Mouse (Mus musculus): ENCODE measurements around the gene Tenm2. TPM values are rescaled to one million over a fixed set of nuclear protein-coding genes. Genes with fewer than 3 reads are reported as not detected.

Tenm2 gene
- polyA plus RNA-seq, 1 experiment: 0.13 TPM

DNA sequence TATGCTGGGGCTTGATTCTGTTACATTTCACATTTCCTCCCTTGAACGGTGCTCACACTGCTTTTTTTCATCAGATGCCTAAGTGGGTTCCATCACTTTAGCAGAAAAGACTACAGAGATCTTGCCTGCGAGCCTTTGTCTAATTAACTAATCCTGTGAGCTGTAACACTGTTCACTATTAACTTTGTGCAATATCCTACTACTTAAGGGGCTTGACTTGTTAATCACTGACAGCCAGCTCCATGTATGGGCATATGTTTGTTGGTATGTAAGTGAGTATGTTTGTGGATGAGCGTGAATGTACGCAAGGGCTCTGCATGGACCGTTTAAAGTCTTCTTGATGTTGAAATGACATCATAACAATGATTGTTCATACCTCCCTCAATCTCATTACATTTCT, 277.7 kb downstream of the Tenm2 start:
- no peak overlapping the region for H3K4me3 ChIP-seq (ENCODE audit: low read depth, low read length)
- TF ChIP-seq POLR2A (IDR thresholded peaks at IDR 0.05; ENCODE audit: low read depth, low read length) (no peak), CTCF (IDR thresholded peaks at IDR 0.05; ENCODE audit: extremely low read depth, insufficient read length, insufficient replicate concordance, low read depth, low read length) (no peak)
- H3K36me3 ChIP-seq (ENCODE audit: control insufficient read depth, insufficient read depth, low read length): no peaks in the 10 kb centered on the region
- 80% methylated on average over 5 of the region's 5 CpGs for WGBS
- no peaks in the 10 kb centered on the region for H3K4me1 ChIP-seq (ENCODE audit: control insufficient read depth, insufficient read depth, insufficient read length, low read length)
- no peak overlapping the region for H3K27ac ChIP-seq (ENCODE audit: insufficient read depth, low read depth, low read length)
- H3K27me3 ChIP-seq (ENCODE audit: control insufficient read depth, insufficient read depth, low read length): no peaks in the 10 kb centered on the region

DNA sequence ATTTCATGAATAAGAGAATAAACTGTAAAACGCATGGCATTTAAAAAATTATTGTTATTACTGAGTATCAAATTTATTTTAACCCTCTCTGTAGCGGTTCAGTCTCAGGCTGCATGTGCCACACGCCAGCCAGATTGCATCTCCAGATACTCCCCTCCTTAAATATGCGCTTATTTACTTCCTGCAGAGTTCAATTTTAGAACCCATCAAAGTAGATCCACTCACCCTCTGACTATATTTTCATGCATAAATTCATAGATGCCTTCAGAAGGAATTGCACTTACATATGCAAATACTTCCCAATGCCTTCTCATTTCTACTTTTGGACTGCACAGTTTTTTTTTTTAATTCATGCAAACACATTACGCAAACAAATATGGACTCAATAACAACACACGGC, 294.3 kb downstream of the Tenm2 start:
- Histone ChIP-seq H3K27me3 (ENCODE audit: control insufficient read depth, insufficient read depth, low read length) (no peaks in the 10 kb centered on the region), H3K4me3 (ENCODE audit: low read depth, low read length) (no peak overlapping the region), H3K4me1 (ENCODE audit: control insufficient read depth, insufficient read depth, insufficient read length, low read length) (no peaks in the 10 kb centered on the region), H3K36me3 (ENCODE audit: control insufficient read depth, insufficient read depth, low read length) (no peaks in the 10 kb centered on the region), H3K27ac (ENCODE audit: insufficient read depth, low read depth, low read length) (no peak overlapping the region)
- TF ChIP-seq CTCF (IDR thresholded peaks at IDR 0.05; ENCODE audit: extremely low read depth, insufficient read length, insufficient replicate concordance, low read depth, low read length): no peak
- no peak for TF ChIP-seq POLR2A (IDR thresholded peaks at IDR 0.05; ENCODE audit: low read depth, low read length)
- 89% methylated on average over 6 of the region's 6 CpGs for WGBS

DNA sequence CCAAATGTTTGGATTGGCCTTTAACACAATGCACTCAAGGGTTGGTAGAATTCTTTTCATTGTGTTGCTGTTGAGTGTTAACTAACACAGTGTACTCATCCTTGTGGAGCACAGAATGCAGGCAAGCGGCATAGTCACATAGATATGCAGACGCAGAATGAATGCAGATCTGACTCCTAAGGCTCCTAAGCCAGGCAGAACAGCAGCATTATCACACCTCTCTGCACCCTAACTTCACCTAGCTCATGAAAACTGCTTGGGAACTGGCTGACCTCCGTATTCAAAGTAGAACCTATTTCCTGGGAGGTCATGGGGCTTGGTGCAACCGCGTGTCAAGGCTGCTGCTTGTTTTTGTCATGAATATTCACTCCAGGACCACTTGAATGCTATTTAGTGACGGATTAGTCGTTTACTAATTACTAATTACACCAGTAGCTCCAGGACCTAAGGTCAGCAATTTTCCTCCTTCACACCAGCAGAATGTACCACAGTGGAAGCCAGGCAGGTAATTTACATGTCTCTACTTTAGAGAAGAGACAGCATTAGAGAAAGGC, 295.1 kb downstream of the Tenm2 start:
- no peaks in the 10 kb centered on the region for H3K4me1 ChIP-seq (ENCODE audit: control insufficient read depth, insufficient read depth, insufficient read length, low read length)
- TF ChIP-seq POLR2A (IDR thresholded peaks at IDR 0.05; ENCODE audit: low read depth, low read length): no peak
- no peak for TF ChIP-seq CTCF (IDR thresholded peaks at IDR 0.05; ENCODE audit: extremely low read depth, insufficient read length, insufficient replicate concordance, low read depth, low read length)
- no peaks in the 10 kb centered on the region for H3K27me3 ChIP-seq (ENCODE audit: control insufficient read depth, insufficient read depth, low read length)
- no peak overlapping the region for H3K27ac ChIP-seq (ENCODE audit: insufficient read depth, low read depth, low read length)
- no peaks in the 10 kb centered on the region for H3K36me3 ChIP-seq (ENCODE audit: control insufficient read depth, insufficient read depth, low read length)
- no peak overlapping the region for H3K4me3 ChIP-seq (ENCODE audit: low read depth, low read length)
- 55% methylated on average over 7 of the region's 7 CpGs for WGBS

DNA sequence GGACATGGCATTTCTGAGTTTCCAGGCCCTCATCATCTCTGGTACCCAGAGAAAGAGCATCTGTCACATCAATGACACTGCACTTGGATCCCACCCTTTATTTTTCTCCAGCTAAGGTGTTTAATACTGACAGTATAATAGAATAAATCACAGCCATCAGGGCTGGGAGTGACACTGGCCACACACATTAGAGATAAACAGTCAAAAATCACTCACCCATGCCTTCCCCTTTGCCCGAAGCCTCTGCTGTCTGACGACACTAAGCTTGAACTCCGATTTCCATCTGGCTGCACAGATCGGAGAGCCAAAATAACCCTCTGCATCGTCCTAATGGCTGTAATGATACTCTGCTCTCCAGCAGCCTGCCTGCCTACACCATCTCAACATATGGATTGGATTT, 305.9 kb downstream of the Tenm2 start:
- TF ChIP-seq POLR2A (IDR thresholded peaks at IDR 0.05; ENCODE audit: low read depth, low read length) (no peak), CTCF (IDR thresholded peaks at IDR 0.05; ENCODE audit: extremely low read depth, insufficient read length, insufficient replicate concordance, low read depth, low read length) (no peak)
- WGBS: 85% methylated on average over 5 of the region's 5 CpGs
- no peak overlapping the region for H3K27ac ChIP-seq (ENCODE audit: insufficient read depth, low read depth, low read length)
- H3K4me1 ChIP-seq (ENCODE audit: control insufficient read depth, insufficient read depth, insufficient read length, low read length): no peaks in the 10 kb centered on the region
- no peak overlapping the region for H3K4me3 ChIP-seq (ENCODE audit: low read depth, low read length)
- no peaks in the 10 kb centered on the region for H3K36me3 ChIP-seq (ENCODE audit: control insufficient read depth, insufficient read depth, low read length)
- H3K27me3 ChIP-seq (ENCODE audit: control insufficient read depth, insufficient read depth, low read length): no peaks in the 10 kb centered on the region

DNA sequence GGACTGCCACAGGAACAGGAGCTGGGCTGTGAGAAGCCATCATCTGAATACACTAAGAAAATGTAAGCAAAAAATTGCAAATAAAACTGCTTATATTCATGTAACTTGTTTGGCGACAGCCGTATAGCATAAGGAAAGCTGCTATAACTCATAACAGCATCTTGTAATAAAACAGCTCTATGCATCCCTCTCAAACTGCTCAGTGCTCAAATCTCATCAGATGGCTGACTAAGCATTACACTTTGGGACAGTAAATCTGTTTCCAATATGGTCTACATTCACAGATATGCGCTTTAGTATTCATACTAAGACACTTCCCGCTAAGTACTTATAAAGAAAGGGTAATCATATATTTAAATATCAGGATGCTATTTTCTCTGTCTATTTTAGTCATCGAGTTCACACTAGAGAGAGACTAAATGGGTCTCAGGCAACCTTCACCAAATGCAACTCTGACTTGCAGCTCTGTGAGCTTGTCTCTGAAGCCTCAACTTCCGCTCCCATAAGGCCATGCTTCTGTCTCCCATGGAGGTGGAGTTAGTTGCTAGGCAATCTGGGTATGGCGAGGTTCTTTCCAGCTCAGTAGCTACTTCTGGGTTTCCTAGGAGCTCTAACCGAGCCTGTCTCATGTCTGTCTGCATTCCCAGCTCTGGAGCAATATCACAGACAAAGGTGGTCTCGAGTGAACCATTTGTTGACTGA, 308.9 kb downstream of the Tenm2 start:
- 74% methylated on average over 9 of the region's 9 CpGs for WGBS
- TF ChIP-seq CTCF (IDR thresholded peaks at IDR 0.05; ENCODE audit: extremely low read depth, insufficient read length, insufficient replicate concordance, low read depth, low read length): no peak
- no peak for TF ChIP-seq POLR2A (IDR thresholded peaks at IDR 0.05; ENCODE audit: low read depth, low read length)
- H3K4me1 ChIP-seq (ENCODE audit: control insufficient read depth, insufficient read depth, insufficient read length, low read length): no peaks in the 10 kb centered on the region
- H3K27ac ChIP-seq (ENCODE audit: insufficient read depth, low read depth, low read length): no peak overlapping the region
- H3K36me3 ChIP-seq (ENCODE audit: control insufficient read depth, insufficient read depth, low read length): no peaks in the 10 kb centered on the region
- H3K27me3 ChIP-seq (ENCODE audit: control insufficient read depth, insufficient read depth, low read length): no peaks in the 10 kb centered on the region
- no peak overlapping the region for H3K4me3 ChIP-seq (ENCODE audit: low read depth, low read length)

DNA sequence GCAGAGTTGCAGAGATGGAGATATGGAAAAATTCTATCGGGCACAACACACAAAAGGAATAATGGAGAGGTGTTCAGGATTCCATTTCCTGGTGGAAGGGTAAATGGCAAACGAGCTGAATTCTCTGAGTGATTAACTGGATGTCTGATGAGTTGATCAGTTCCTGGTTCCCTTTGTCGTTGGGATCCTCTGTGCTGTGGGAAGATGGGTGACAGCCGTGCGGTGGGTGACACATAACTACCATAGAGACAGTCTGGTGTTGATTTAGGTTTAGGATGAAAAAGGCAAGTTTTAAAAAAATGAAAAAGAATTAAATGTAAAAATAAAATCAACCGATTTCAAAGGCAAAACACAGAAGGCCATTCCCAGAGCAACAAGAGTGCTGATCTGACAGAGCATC, 316.5 kb downstream of the Tenm2 start:
- Histone ChIP-seq H3K27ac (ENCODE audit: insufficient read depth, low read depth, low read length) (no peak overlapping the region), H3K4me1 (ENCODE audit: control insufficient read depth, insufficient read depth, insufficient read length, low read length) (no peaks in the 10 kb centered on the region)

DNA sequence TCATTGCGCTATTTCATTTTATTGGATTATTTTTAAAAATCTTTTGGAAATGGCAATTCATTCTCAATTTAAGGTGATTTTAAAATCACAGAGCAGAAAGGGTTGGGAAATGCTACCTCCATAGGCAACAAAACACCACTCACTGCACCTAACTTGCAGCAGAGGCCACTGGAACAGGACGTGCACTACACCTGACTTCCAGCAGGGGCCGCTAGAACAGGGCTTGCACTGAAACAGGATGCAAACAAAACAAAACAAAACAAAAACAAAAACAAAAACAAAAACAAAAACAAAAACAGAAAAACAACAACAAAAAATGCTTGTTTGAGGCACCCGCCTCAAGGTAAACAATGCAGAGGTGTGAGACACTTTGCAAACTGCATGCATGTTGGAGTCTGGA, 324.4 kb downstream of the Tenm2 start:
- no peaks in the 10 kb centered on the region for H3K27me3 ChIP-seq (ENCODE audit: control insufficient read depth, insufficient read depth, low read length)
- H3K4me3 ChIP-seq (ENCODE audit: low read depth, low read length): no peak overlapping the region
- H3K4me1 ChIP-seq (ENCODE audit: control insufficient read depth, insufficient read depth, insufficient read length, low read length): no peaks in the 10 kb centered on the region
- no peak overlapping the region for H3K27ac ChIP-seq (ENCODE audit: insufficient read depth, low read depth, low read length)
- WGBS: 76% methylated on average over 4 of the region's 4 CpGs
- TF ChIP-seq CTCF (IDR thresholded peaks at IDR 0.05; ENCODE audit: extremely low read depth, insufficient read length, insufficient replicate concordance, low read depth, low read length): peak; percentile 34; the same call in 1 of the 2 replicates
- no peak for TF ChIP-seq POLR2A (IDR thresholded peaks at IDR 0.05; ENCODE audit: low read depth, low read length)
- H3K36me3 ChIP-seq (ENCODE audit: control insufficient read depth, insufficient read depth, low read length): no peaks in the 10 kb centered on the region

More for the DNA sequence above, 316.5 kb downstream of the Tenm2 start:
- Histone ChIP-seq H3K27me3 (ENCODE audit: control insufficient read depth, insufficient read depth, low read length) (no peaks in the 10 kb centered on the region), H3K36me3 (ENCODE audit: control insufficient read depth, insufficient read depth, low read length) (no peaks in the 10 kb centered on the region), H3K4me3 (ENCODE audit: low read depth, low read length) (no peak overlapping the region)
- no peak for TF ChIP-seq POLR2A (IDR thresholded peaks at IDR 0.05; ENCODE audit: low read depth, low read length)
- no peak for TF ChIP-seq CTCF (IDR thresholded peaks at IDR 0.05; ENCODE audit: extremely low read depth, insufficient read length, insufficient replicate concordance, low read depth, low read length)
- 78% methylated on average over 6 of the region's 6 CpGs for WGBS

Measured in small intestine, adult 2 months (tissue).